Mouse (Mus musculus) lung, adult 2 months (tissue): ENCODE measurements around the gene Ptpn7. TPM values are rescaled to one million over a fixed set of nuclear protein-coding genes. Genes with fewer than 3 reads are reported as not detected.

Experiments used
- DNase-seq: peaks from one replicate; pipeline ENCODE4 v3.0.0; 2022
- H3K4me1 ChIP-seq: fragments of 200-500 bp; 2 replicates; pipeline ENCODE4 v1.6.1; 2011; ENCODE audit warnings: low read length; ENCODE audit not compliant: control insufficient read depth, insufficient read depth
- H3K4me3 ChIP-seq: fragments of 200-500 bp; replicated peaks from 2 replicates; pipeline ENCODE3; 2011; ENCODE audit warnings: low read depth, mild to moderate bottlenecking, control low read depth, low read length; ENCODE audit errors: extremely low read depth
- CTCF ChIP-seq: fragments of 200-500 bp; IDR thresholded peaks from 2 replicates; pipeline ENCODE4 v1.5.1; 2011; ENCODE audit warnings: mild to moderate bottlenecking, low read length, control low read depth; ENCODE audit not compliant: insufficient read depth
- POLR2A ChIP-seq: fragments of 200-500 bp; IDR thresholded peaks from 2 replicates; pipeline ENCODE4 v1.6.1; 2011; ENCODE audit warnings: low read depth, mild to moderate bottlenecking, control low read depth, low read length, borderline replicate concordance; ENCODE audit errors: extremely low read depth
- WGBS: fragments of 180-500 bp; shearing (Covaris S2); methylation state at CpG from one replicate; pipeline ENCODE4 v1.1.7; 2018; 5-methylcytosine and 5-hydroxymethylcytosine counted together
- polyA plus RNA-seq: library from polyadenylated mRNA; depleted of rRNA; stranded (reverse); fragments of >200 nt; gene quantifications from 2 replicates; pipeline ENCODE4 v1.2.3, GENCODE M21; 2012

Ptpn7 gene
- polyA plus RNA-seq, 1 experiment: 6.9 TPM

GRCm38 (mm10) chr1:135162720-135163119 is 30.2 kb downstream of the Ptpn7 start:
- Histone ChIP-seq H3K4me3 (no peak overlapping the region), H3K4me1 (no peaks in the 10 kb centered on the region)
- no peak for TF ChIP-seq CTCF
- no peak for TF ChIP-seq POLR2A
- no peak for DNase-seq
- 75% methylated on average over 6 of the region's 6 CpGs for WGBS

- TF ChIP-seq CTCF (peak; percentile 26; the same call in 1 of the 2 replicates), POLR2A (no peak)
- 54% methylated on average over 11 of the region's 11 CpGs for WGBS
- no peak within 1 kb of the TSS for H3K4me3 ChIP-seq
- H3K4me1 ChIP-seq: 0 out of 2 replicates have a peak, but pooled peaks cover 2% of the 10 kb centered on the region
- no peak for DNase-seq
These were observed 34.9 kb downstream of the Ptpn7 start, which contains the start of gene Gpr37l1 for GRCm38 (mm10) chr1:135167435-135167834. TSS of gene Gpr37l1 (minus strand) at chr1:135167681.

GRCm38 (mm10) chr1:135168453-135169200 is 36.1 kb downstream of the Ptpn7 start:
- no peak overlapping the region for H3K4me3 ChIP-seq
- TF ChIP-seq POLR2A (no peak), CTCF (no peak)
- 87% methylated on average over 10 of the region's 10 CpGs for WGBS
- no peak for DNase-seq
- 0 out of 2 replicates have a peak, but pooled peaks cover 2% of the 10 kb centered on the region for H3K4me1 ChIP-seq

GRCm38 (mm10) chr1:135169556-135170224 is 37.2 kb downstream of the Ptpn7 start:
- WGBS: 25% methylated on average over 12 of the region's 12 CpGs
- Histone ChIP-seq H3K4me3 (no peak overlapping the region), H3K4me1 (0 out of 2 replicates have a peak, but pooled peaks cover 2% of the 10 kb centered on the region)
- no peak for TF ChIP-seq POLR2A
- TF ChIP-seq CTCF: no peak
- no peak for DNase-seq

GRCm38 (mm10) chr1:135170299-135170698 is 37.8 kb downstream of the Ptpn7 start:
- no peak for DNase-seq
- TF ChIP-seq POLR2A (no peak), CTCF (no peak)
- 53% methylated on average over 10 of the region's 10 CpGs for WGBS
- Histone ChIP-seq H3K4me3 (no peak overlapping the region), H3K4me1 (0 out of 2 replicates have a peak, but pooled peaks cover 2% of the 10 kb centered on the region)

- 78% methylated on average over 7 of the region's 7 CpGs for WGBS
- TF ChIP-seq CTCF (no peak), POLR2A (no peak)
- Histone ChIP-seq H3K4me1 (0 out of 2 replicates have a peak, but pooled peaks cover 2% of the 10 kb centered on the region), H3K4me3 (no peak overlapping the region)
- DNase-seq: no peak
These were observed 38.7 kb downstream of the Ptpn7 start for GRCm38 (mm10) chr1:135171202-135171601.

- Histone ChIP-seq H3K4me3 (no peak overlapping the region), H3K4me1 (0 out of 2 replicates have a peak, but pooled peaks cover 2% of the 10 kb centered on the region)
- no peak for DNase-seq
- TF ChIP-seq POLR2A (no peak), CTCF (peak; percentile 59; the same call in 1 of the 2 replicates)
- WGBS: 50% methylated on average over 6 of the region's 6 CpGs
These were observed 39.5 kb downstream of the Ptpn7 start for GRCm38 (mm10) chr1:135171984-135172383.

GRCm38 (mm10) chr1:135173311-135173710 is 40.8 kb downstream of the Ptpn7 start:
- Histone ChIP-seq H3K4me1 (0 out of 2 replicates have a peak, but pooled peaks cover 2% of the 10 kb centered on the region), H3K4me3 (no peak overlapping the region)
- WGBS: 92% methylated on average over 6 of the region's 6 CpGs
- TF ChIP-seq POLR2A: no peak
- no peak for TF ChIP-seq CTCF
- DNase-seq: no peak

- H3K4me3 ChIP-seq: no peak overlapping the region
- 69% methylated on average over 3 of the region's 3 CpGs for WGBS
- 0 out of 2 replicates have a peak, but pooled peaks cover 2% of the 10 kb centered on the region for H3K4me1 ChIP-seq
- no peak for TF ChIP-seq POLR2A
- no peak for DNase-seq
These were observed 42.7 kb downstream of the Ptpn7 start for GRCm38 (mm10) chr1:135175176-135175575.

GRCm38 (mm10) chr1:135177724-135178123 is 45.2 kb downstream of the Ptpn7 start:
- 79% methylated on average over 3 of the region's 3 CpGs for WGBS
- H3K4me1 ChIP-seq: no peaks in the 10 kb centered on the region
- H3K4me3 ChIP-seq: no peak overlapping the region
- TF ChIP-seq POLR2A: no peak
- TF ChIP-seq CTCF: no peak
- DNase-seq: no peak
